Mouse (Mus musculus) myocyte (in vitro differentiated cells): Measurements from ENCODE around the gene Adcy1.

Experiments
- CEBPB ChIP-seq: IDR thresholded peaks from 2 replicates; pipeline ENCODE4 v1.6.1; 2011; ENCODE audit warnings: mild to moderate bottlenecking, moderate library complexity; ENCODE audit not compliant: poor library complexity, insufficient read depth, severe bottlenecking
- E2F4 ChIP-seq: IDR thresholded peaks from one replicate; pipeline ENCODE4 v1.6.1; 2011; ENCODE audit warnings: mild to moderate bottlenecking, control low read depth, moderate library complexity; ENCODE audit not compliant: insufficient read depth
- MYOD1 ChIP-seq, 3 experiments: IDR thresholded peaks; one replicate each; pipeline ENCODE4 v1.6.1; 2011; ENCODE audit warnings: control low read depth in 2 of 3, low read depth in 2 of 3, mild to moderate bottlenecking in 2 of 3, moderate library complexity in 1 of 3; ENCODE audit not compliant: insufficient read length in 2 of 3, control insufficient read depth in 1 of 3
- POLR2A ChIP-seq: IDR thresholded peaks from one replicate; pipeline ENCODE4 v1.6.1; 2011; ENCODE audit warnings: low read depth, mild to moderate bottlenecking, control low read depth, moderate library complexity; ENCODE audit not compliant: insufficient read length
- POLR2AphosphoS2 ChIP-seq: IDR thresholded peaks from one replicate; pipeline ENCODE4 v1.6.1; 2011; ENCODE audit warnings: low read depth, control low read depth; ENCODE audit not compliant: insufficient read length
- REST ChIP-seq: IDR thresholded peaks from one replicate; pipeline ENCODE4 v1.6.1; 2011; ENCODE audit warnings: mild to moderate bottlenecking, control low read depth, moderate library complexity; ENCODE audit not compliant: insufficient read depth, insufficient read length
- SRF ChIP-seq: IDR thresholded peaks from one replicate; pipeline ENCODE4 v1.6.1; 2011; ENCODE audit warnings: low read depth; ENCODE audit not compliant: control insufficient read depth, insufficient read length
- TCF12 ChIP-seq: IDR thresholded peaks from one replicate; pipeline ENCODE4 v1.6.1; 2011; ENCODE audit warnings: mild to moderate bottlenecking, control low read depth; ENCODE audit not compliant: poor library complexity, insufficient read depth, severe bottlenecking
- USF1 ChIP-seq: IDR thresholded peaks from one replicate; pipeline ENCODE4 v1.6.1; 2011; ENCODE audit warnings: low read depth, mild to moderate bottlenecking, control low read depth, moderate library complexity

DNA sequence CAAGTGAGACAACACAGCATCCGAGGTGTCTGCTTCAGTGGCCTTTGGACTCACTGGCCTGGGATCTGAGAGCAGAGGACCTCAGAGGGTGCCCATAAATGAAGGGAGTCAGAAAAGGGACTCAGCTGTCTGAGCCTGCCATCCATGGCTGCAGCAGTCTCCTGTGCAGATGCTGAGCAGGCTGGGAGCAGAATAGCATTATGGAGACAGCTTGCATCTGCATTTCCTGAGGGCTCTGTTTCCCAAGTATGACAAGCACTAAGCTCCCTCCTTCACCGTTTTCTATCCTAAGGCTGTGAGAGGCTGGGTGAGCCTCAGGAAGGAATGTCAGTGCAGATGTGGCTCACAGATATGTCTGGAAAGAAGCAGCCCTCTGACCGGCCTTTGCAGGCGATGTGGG lies 49.8 kb downstream of the Adcy1 start:
- no peak for TF ChIP-seq CEBPB
- no peak for TF ChIP-seq POLR2A
- no peak for TF ChIP-seq REST
- TF ChIP-seq USF1 = no peak
- TF ChIP-seq E2F4 = no peak
- no peak for TF ChIP-seq TCF12
- TF ChIP-seq POLR2AphosphoS2 = no peak
- no peak for TF ChIP-seq SRF
- TF ChIP-seq MYOD1 (IDR thresholded peaks at IDR 0.05; ENCODE audit: control insufficient read depth in 1 of 3, insufficient read length in 2 of 3, low read depth in 2 of 3) = no peak
